Mouse (Mus musculus) E14TG2a.4 (cell line): Measurements from ENCODE around the gene Insr.

ENCODE experiments used
- H3K27me3 ChIP-seq: 2 replicates; pipeline ENCODE4 v1.6.1; 2014; ENCODE audit warnings: low read length, control low read depth; ENCODE audit not compliant: insufficient read depth
- H3K36me3 ChIP-seq: 2 replicates; pipeline ENCODE4 v1.6.1; 2014; ENCODE audit warnings: low read length, control low read depth; ENCODE audit not compliant: insufficient read depth
- H3K4me1 ChIP-seq: replicated peaks from 2 replicates; pipeline ENCODE4 v1.6.1; 2014; ENCODE audit warnings: low read depth, low read length, control low read depth
- H3K4me3 ChIP-seq: replicated peaks from 2 replicates; pipeline ENCODE4 v1.5.1; 2014; ENCODE audit warnings: mild to moderate bottlenecking, low read length
- H3K9me3 ChIP-seq: 2 replicates; pipeline ENCODE4 v1.6.1; 2014; ENCODE audit warnings: low read length, control low read depth
- CTCF ChIP-seq: conservative IDR thresholded peaks from 2 replicates; pipeline ENCODE4 v1.5.1; 2014; ENCODE audit warnings: low read length
- NANOG ChIP-seq: IDR thresholded peaks from 2 replicates; pipeline ENCODE4 v1.6.1; 2014; ENCODE audit warnings: borderline replicate concordance, low read length, mixed read lengths
- POU5F1 ChIP-seq: IDR thresholded peaks from 2 replicates; pipeline ENCODE4 v1.6.1; 2014; ENCODE audit warnings: low read length, borderline replicate concordance

Gene Insr

DNA sequence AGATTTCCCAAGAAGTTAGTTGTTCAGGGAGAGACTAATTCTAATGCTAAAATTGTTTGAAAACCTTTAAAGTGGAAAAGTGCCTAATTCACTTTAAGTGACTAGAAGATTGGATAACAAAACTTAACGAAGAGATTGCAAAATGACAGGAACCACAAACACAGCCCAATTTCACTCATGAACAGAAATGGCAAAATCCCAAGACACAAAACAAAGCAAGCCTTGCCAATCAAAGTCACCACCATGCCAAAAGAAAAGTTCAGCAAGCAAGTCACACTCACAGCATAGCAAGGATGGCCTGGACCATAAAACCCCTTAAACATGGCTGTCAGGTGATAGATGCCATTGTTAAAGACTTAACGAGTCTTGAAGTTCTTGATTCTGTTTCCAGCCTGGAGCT, 29.5 kb downstream of the Insr start:
- no peak for TF ChIP-seq POU5F1
- no peak for TF ChIP-seq CTCF
- no peak for TF ChIP-seq NANOG
- Histone ChIP-seq H3K9me3 (no peaks in the 10 kb centered on the region), H3K27me3 (no peaks in the 10 kb centered on the region), H3K4me3 (no peak overlapping the region), H3K36me3 (no peaks in the 10 kb centered on the region), H3K4me1 (no peaks in the 10 kb centered on the region)

- TF ChIP-seq CTCF (no peak), POU5F1 (no peak), NANOG (no peak)
- H3K4me3 ChIP-seq: no peak overlapping the region
- H3K27me3 ChIP-seq: no peaks in the 10 kb centered on the region
- no peaks in the 10 kb centered on the region for H3K9me3 ChIP-seq
- H3K36me3 ChIP-seq: no peaks in the 10 kb centered on the region
- no peaks in the 10 kb centered on the region for H3K4me1 ChIP-seq
Observed at GRCm38 (mm10) chr8:3248704-3249103, 30.7 kb downstream of the Insr start.

DNA sequence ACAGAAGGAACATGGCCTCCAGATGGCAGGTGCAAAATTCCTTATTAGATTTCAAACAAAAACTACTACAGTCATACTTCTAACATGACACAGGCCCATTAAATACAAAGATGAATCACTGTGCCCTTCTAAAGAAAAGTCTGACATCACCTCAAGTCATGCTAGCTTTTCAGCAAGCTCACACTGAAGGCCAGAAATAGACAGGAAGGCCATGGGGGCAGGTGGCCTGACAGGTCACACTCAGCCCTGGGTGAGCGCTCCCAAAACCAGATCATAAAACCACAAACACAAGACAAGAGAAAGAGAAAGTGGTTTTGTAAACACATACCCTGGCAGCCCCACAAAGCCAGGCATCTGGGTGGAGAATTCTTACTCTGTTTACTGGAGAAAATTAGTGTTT, 32.3 kb downstream of the Insr start:
- no peaks in the 10 kb centered on the region for H3K36me3 ChIP-seq
- H3K27me3 ChIP-seq: no peaks in the 10 kb centered on the region
- H3K4me3 ChIP-seq: no peak overlapping the region
- no peaks in the 10 kb centered on the region for H3K9me3 ChIP-seq
- TF ChIP-seq NANOG (no peak), POU5F1 (no peak), CTCF (no peak)
- H3K4me1 ChIP-seq: no peaks in the 10 kb centered on the region

DNA sequence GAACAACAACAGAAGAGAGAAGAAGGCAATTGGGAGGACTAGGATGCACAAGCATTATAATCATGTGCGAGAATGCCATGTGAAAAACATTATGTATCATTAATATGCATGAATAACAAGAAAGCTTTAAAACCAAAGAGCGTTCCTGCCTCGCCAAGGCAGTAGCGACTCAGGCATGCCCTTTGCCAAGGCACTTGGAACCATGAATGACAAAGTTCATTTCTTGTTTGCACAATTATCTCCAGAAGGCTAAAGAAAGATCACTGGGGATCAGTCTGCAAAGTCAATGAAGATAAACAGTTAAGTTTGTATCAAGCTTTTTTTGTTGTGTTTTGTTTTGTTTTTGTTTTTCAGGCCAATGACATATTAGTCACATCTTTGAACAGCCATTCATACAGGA, 36.2 kb downstream of the Insr start:
- no peaks in the 10 kb centered on the region for H3K27me3 ChIP-seq
- TF ChIP-seq CTCF: no peak
- TF ChIP-seq POU5F1: no peak
- TF ChIP-seq NANOG: no peak
- H3K9me3 ChIP-seq: no peaks in the 10 kb centered on the region
- no peaks in the 10 kb centered on the region for H3K36me3 ChIP-seq
- H3K4me3 ChIP-seq: no peak overlapping the region
- no peaks in the 10 kb centered on the region for H3K4me1 ChIP-seq

GRCm38 (mm10) chr8:3240725-3241124, 38.7 kb downstream of the Insr start:
- Histone ChIP-seq H3K4me1 (no peaks in the 10 kb centered on the region), H3K36me3 (no peaks in the 10 kb centered on the region), H3K9me3 (no peaks in the 10 kb centered on the region), H3K4me3 (no peak overlapping the region), H3K27me3 (no peaks in the 10 kb centered on the region)
- no peak for TF ChIP-seq POU5F1
- no peak for TF ChIP-seq NANOG
- no peak for TF ChIP-seq CTCF

DNA sequence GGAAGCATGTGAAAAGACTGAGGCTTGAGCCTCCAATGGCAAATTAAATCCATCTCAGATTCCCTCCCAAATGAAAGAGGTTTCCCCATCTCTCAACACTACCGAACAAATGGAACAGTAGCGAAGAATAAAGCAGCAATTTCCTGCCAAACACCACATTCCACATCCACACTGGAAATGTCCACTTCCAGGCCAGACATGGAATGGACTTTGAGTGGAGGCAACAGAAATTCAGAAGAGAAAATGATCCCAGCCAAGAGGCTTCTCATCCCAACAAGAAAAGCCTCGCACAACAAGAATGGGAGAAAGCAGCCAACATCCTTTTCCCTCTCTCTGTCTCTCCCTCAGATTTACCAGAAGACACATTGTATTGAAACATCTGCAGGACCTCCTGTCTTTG, 39.8 kb downstream of the Insr start:
- Histone ChIP-seq H3K4me3 (no peak overlapping the region), H3K4me1 (no peaks in the 10 kb centered on the region), H3K9me3 (no peaks in the 10 kb centered on the region), H3K36me3 (no peaks in the 10 kb centered on the region), H3K27me3 (no peaks in the 10 kb centered on the region)
- TF ChIP-seq NANOG (no peak), POU5F1 (no peak), CTCF (no peak)

- Histone ChIP-seq H3K4me3 (no peak overlapping the region), H3K27me3 (no peaks in the 10 kb centered on the region), H3K36me3 (no peaks in the 10 kb centered on the region), H3K4me1 (no peaks in the 10 kb centered on the region), H3K9me3 (no peaks in the 10 kb centered on the region)
- TF ChIP-seq NANOG: no peak
- no peak for TF ChIP-seq POU5F1
- no peak for TF ChIP-seq CTCF
Observed at GRCm38 (mm10) chr8:3238792-3239191, 40.6 kb downstream of the Insr start.

- Histone ChIP-seq H3K9me3 (no peaks in the 10 kb centered on the region), H3K36me3 (no peaks in the 10 kb centered on the region), H3K27me3 (no peaks in the 10 kb centered on the region), H3K4me1 (no peaks in the 10 kb centered on the region), H3K4me3 (no peak overlapping the region)
- TF ChIP-seq NANOG: no peak
- TF ChIP-seq CTCF: no peak
- no peak for TF ChIP-seq POU5F1
Observed at GRCm38 (mm10) chr8:3237319-3237718, 42.1 kb downstream of the Insr start.

- TF ChIP-seq CTCF (no peak), POU5F1 (no peak), NANOG (no peak)
- H3K4me3 ChIP-seq: no peak overlapping the region
- no peaks in the 10 kb centered on the region for H3K4me1 ChIP-seq
- no peaks in the 10 kb centered on the region for H3K9me3 ChIP-seq
- no peaks in the 10 kb centered on the region for H3K27me3 ChIP-seq
- H3K36me3 ChIP-seq: no peaks in the 10 kb centered on the region
Observed at GRCm38 (mm10) chr8:3236277-3236676, 43.1 kb downstream of the Insr start.

DNA sequence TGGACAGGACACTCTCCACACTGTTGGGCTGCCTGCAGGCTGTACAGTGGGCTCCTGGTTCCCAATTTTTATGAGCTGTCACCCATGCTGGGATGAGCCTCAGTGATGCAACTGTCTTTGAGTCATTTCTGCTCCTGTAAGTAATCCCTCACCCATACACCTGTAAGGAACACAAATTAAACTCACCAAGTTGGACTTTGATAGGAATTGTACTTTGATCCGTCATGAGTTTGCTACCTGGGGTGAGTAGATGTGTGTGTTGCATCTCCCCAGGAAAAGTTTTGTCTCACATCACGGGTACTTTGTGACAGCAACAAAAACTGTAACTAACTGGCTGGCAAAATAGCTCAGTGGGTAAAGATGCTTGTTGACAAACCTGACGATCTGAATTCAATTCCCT, 44.8 kb downstream of the Insr start:
- no peak for TF ChIP-seq POU5F1
- TF ChIP-seq NANOG: no peak
- no peak for TF ChIP-seq CTCF
- Histone ChIP-seq H3K4me3 (no peak overlapping the region), H3K4me1 (no peaks in the 10 kb centered on the region), H3K27me3 (no peaks in the 10 kb centered on the region), H3K36me3 (no peaks in the 10 kb centered on the region), H3K9me3 (no peaks in the 10 kb centered on the region)
